Mouse (Mus musculus): Measurements from ENCODE around the gene Sh3gl3.

- no peak for TF ChIP-seq MAFK (IDR thresholded peaks at IDR 0.05; ENCODE audit: insufficient read depth, low read depth, low read length)
- TF ChIP-seq HCFC1 (IDR thresholded peaks at IDR 0.05; ENCODE audit: borderline replicate concordance, insufficient read depth, low read length) = no peak
- TF ChIP-seq ZC3H11A (IDR thresholded peaks at IDR 0.05; ENCODE audit: borderline replicate concordance, low read depth, low read length) = no peak
Observed at GRCm38 (mm10) chr7:82326616-82327015, 153.0 kb downstream of the Sh3gl3 start.

All from ES-E14 (cell line).